Mouse (Mus musculus) heart, embryonic 15.5 days (tissue): ENCODE measurements around the gene Akap6. TPM values are rescaled to one million over a fixed set of nuclear protein-coding genes. Genes with fewer than 3 reads are reported as not detected.

Experiments
- ATAC-seq: fragments of 200-750 bp; cut with Nextera tagmentation; replicated peaks from 2 replicates; pipeline ENCODE4 v1.8.0; 2017; ENCODE audit warnings: low read depth, moderate TSS enrichment; ENCODE audit not compliant: insufficient number of reproducible peaks, insufficient read depth, low FRiP score
- H3K27ac ChIP-seq: fragments of 300-500 bp; sonication (generic); 2 replicates; pipeline ENCODE4 v1.5.1; 2015; ENCODE audit warnings: mild to moderate bottlenecking, inconsistent platforms
- H3K27me3 ChIP-seq: fragments of 300-500 bp; sonication (generic); 2 replicates; pipeline ENCODE4 v1.6.1; 2015; ENCODE audit warnings: inconsistent platforms
- H3K36me3 ChIP-seq: fragments of 300-500 bp; sonication (generic); 2 replicates; pipeline ENCODE4 v1.6.1; 2015; ENCODE audit warnings: mild to moderate bottlenecking, inconsistent platforms
- H3K4me1 ChIP-seq: fragments of 300-500 bp; sonication (generic); replicated peaks from 2 replicates; pipeline ENCODE4 v1.6.1; 2015; ENCODE audit warnings: inconsistent platforms
- H3K4me2 ChIP-seq: fragments of 300-500 bp; sonication (generic); 2 replicates; pipeline ENCODE4 v1.6.1; 2015; ENCODE audit warnings: inconsistent platforms, mild to moderate bottlenecking, moderate library complexity
- H3K4me3 ChIP-seq: fragments of 300-500 bp; sonication (generic); 2 replicates; pipeline ENCODE4 v1.5.1; 2015; ENCODE audit warnings: mild to moderate bottlenecking, inconsistent platforms
- H3K9ac ChIP-seq: fragments of 300-500 bp; sonication (generic); 2 replicates; pipeline ENCODE4 v1.6.1; 2015; ENCODE audit warnings: mild to moderate bottlenecking, inconsistent platforms
- H3K9me3 ChIP-seq: fragments of 300-500 bp; sonication (generic); replicated peaks from 2 replicates; pipeline ENCODE4 v1.6.1; 2016; ENCODE audit warnings: inconsistent platforms
- WGBS: fragments of 180-500 bp; shearing (Covaris S2); methylation state at CpG from one replicate; pipeline ENCODE4 v1.1.7; 2015; ENCODE audit warnings: mixed read lengths; 5-methylcytosine and 5-hydroxymethylcytosine counted together
- polyA plus RNA-seq: library from polyadenylated mRNA; unstranded; fragments of >200 nt; fragmentation: Nextera tagmentation; extraction: Ambion mirVana; gene quantifications from 2 replicates; pipeline ENCODE4 v1.2.1, GENCODE M21; 2015

The Akap6 gene
- polyA plus RNA-seq, 1 experiment from 2014 or later, result 10.4 TPM

- no peak overlapping the region for H3K4me2 ChIP-seq
- no peak overlapping the region for H3K27ac ChIP-seq
- H3K36me3 ChIP-seq, result 0 out of 2 replicates have a peak, but pooled peaks cover 3% of the 10 kb centered on the region
- H3K4me3 ChIP-seq, result no peak overlapping the region
- ATAC-seq, result no peak
- no peaks in the 10 kb centered on the region for H3K9me3 ChIP-seq
- no peaks in the 10 kb centered on the region for H3K27me3 ChIP-seq
- H3K9ac ChIP-seq, result no peak overlapping the region
- no peaks in the 10 kb centered on the region for H3K4me1 ChIP-seq
- WGBS, result 62% methylated on average over 3 of the region's 3 CpGs
Observed at GRCm38 (mm10) chr12:53012336-53012735, 313.2 kb downstream of the Akap6 start.

GRCm38 (mm10) chr12:53014539-53014938 is 315.4 kb downstream of the Akap6 start:
- no peak for ATAC-seq
- WGBS, result 87% methylated on average over 6 of the region's 6 CpGs
- H3K36me3 ChIP-seq, result 0 out of 2 replicates have a peak, but pooled peaks cover 3% of the 10 kb centered on the region

GRCm38 (mm10) chr12:53024575-53025246 is 325.5 kb downstream of the Akap6 start:
- Histone ChIP-seq H3K9me3 (no peaks in the 10 kb centered on the region), H3K27ac (no peak overlapping the region), H3K27me3 (no peaks in the 10 kb centered on the region), H3K4me1 (no peaks in the 10 kb centered on the region), H3K9ac (no peak overlapping the region), H3K4me2 (no peak overlapping the region), H3K4me3 (no peak overlapping the region), H3K36me3 (no peaks in the 10 kb centered on the region)
- ATAC-seq, result no peak
- 78% methylated on average over 9 of the region's 9 CpGs for WGBS

More at GRCm38 (mm10) chr12:53014539-53014938, 315.4 kb downstream of the Akap6 start:
- H3K27me3 ChIP-seq, result no peaks in the 10 kb centered on the region
- H3K9ac ChIP-seq, result no peak overlapping the region
- H3K4me2 ChIP-seq, result no peak overlapping the region
- H3K4me3 ChIP-seq, result no peak overlapping the region
- no peaks in the 10 kb centered on the region for H3K4me1 ChIP-seq
- H3K27ac ChIP-seq, result no peak overlapping the region
- H3K9me3 ChIP-seq, result no peaks in the 10 kb centered on the region

- Histone ChIP-seq H3K4me3 (no peak overlapping the region), H3K27me3 (no peaks in the 10 kb centered on the region), H3K27ac (no peak overlapping the region), H3K9me3 (no peaks in the 10 kb centered on the region), H3K36me3 (no peaks in the 10 kb centered on the region), H3K9ac (no peak overlapping the region), H3K4me1 (no peaks in the 10 kb centered on the region), H3K4me2 (no peak overlapping the region)
- no peak for ATAC-seq
- WGBS, result 76% methylated on average over 4 of the region's 4 CpGs
Observed at GRCm38 (mm10) chr12:53027308-53027707, 328.1 kb downstream of the Akap6 start.

GRCm38 (mm10) chr12:53028926-53029325 is 329.7 kb downstream of the Akap6 start:
- no peaks in the 10 kb centered on the region for H3K27me3 ChIP-seq
- ATAC-seq, result no peak
- no peaks in the 10 kb centered on the region for H3K36me3 ChIP-seq
- H3K4me3 ChIP-seq, result no peak overlapping the region
- WGBS, result 57% methylated on average over 5 of the region's 5 CpGs
- H3K9me3 ChIP-seq, result no peaks in the 10 kb centered on the region
- no peak overlapping the region for H3K9ac ChIP-seq
- no peak overlapping the region for H3K4me2 ChIP-seq
- H3K4me1 ChIP-seq, result peaks cover 14% of the 10 kb centered on the region
- no peak overlapping the region for H3K27ac ChIP-seq

- H3K36me3 ChIP-seq, result no peaks in the 10 kb centered on the region
- no peak for ATAC-seq
- no peak overlapping the region for H3K9ac ChIP-seq
- H3K27ac ChIP-seq, result no peak overlapping the region
- H3K4me2 ChIP-seq, result no peak overlapping the region
- H3K27me3 ChIP-seq, result no peaks in the 10 kb centered on the region
- no peak overlapping the region for H3K4me3 ChIP-seq
- H3K4me1 ChIP-seq, result peaks cover 17% of the 10 kb centered on the region
- no peaks in the 10 kb centered on the region for H3K9me3 ChIP-seq
- WGBS, result 80% methylated on average over 6 of the region's 6 CpGs
Observed at GRCm38 (mm10) chr12:53029910-53030309, 330.7 kb downstream of the Akap6 start.

GRCm38 (mm10) chr12:53032762-53033161 is 333.6 kb downstream of the Akap6 start:
- Histone ChIP-seq H3K9ac (no peak overlapping the region), H3K36me3 (no peaks in the 10 kb centered on the region), H3K4me2 (peak overlapping the region; percentile 56), H3K9me3 (no peaks in the 10 kb centered on the region), H3K4me3 (peak overlapping the region; percentile 15; the same call in 1 of the 2 replicates), H3K27ac (peak overlapping the region; percentile 77), H3K27me3 (no peaks in the 10 kb centered on the region), H3K4me1 (peaks cover 17% of the 10 kb centered on the region)
- WGBS, result 10% methylated on average over 7 of the region's 7 CpGs
- ATAC-seq, result peak; percentile 80

GRCm38 (mm10) chr12:53033404-53033913 is 334.3 kb downstream of the Akap6 start:
- peaks cover 17% of the 10 kb centered on the region for H3K4me1 ChIP-seq
- peak overlapping the region; percentile 15 for H3K4me3 ChIP-seq
- H3K36me3 ChIP-seq, result no peaks in the 10 kb centered on the region
- no peaks in the 10 kb centered on the region for H3K27me3 ChIP-seq
- 18% methylated on average over 14 of the region's 14 CpGs for WGBS
- H3K9me3 ChIP-seq, result no peaks in the 10 kb centered on the region
- peak overlapping the region; percentile 77 for H3K27ac ChIP-seq
- peak overlapping the region; percentile 29; the same call in 1 of the 2 replicates for H3K9ac ChIP-seq
- H3K4me2 ChIP-seq, result peak overlapping the region; percentile 56
- ATAC-seq, result peak; percentile 55; the same call in 1 of the 2 replicates

- Histone ChIP-seq H3K9me3 (no peaks in the 10 kb centered on the region), H3K4me3 (no peak overlapping the region), H3K9ac (no peak overlapping the region), H3K36me3 (no peaks in the 10 kb centered on the region), H3K4me1 (no peaks in the 10 kb centered on the region), H3K4me2 (no peak overlapping the region), H3K27ac (no peak overlapping the region), H3K27me3 (no peaks in the 10 kb centered on the region)
- 85% methylated on average over 5 of the region's 5 CpGs for WGBS
- no peak for ATAC-seq
Observed at GRCm38 (mm10) chr12:53040634-53041033, 341.5 kb downstream of the Akap6 start.

- H3K4me3 ChIP-seq, result no peak overlapping the region
- no peaks in the 10 kb centered on the region for H3K9me3 ChIP-seq
- 33% methylated on average over 5 of the region's 5 CpGs for WGBS
- H3K36me3 ChIP-seq, result no peaks in the 10 kb centered on the region
- H3K27me3 ChIP-seq, result no peaks in the 10 kb centered on the region
- no peak overlapping the region for H3K27ac ChIP-seq
- no peak for ATAC-seq
- no peak overlapping the region for H3K4me2 ChIP-seq
- H3K4me1 ChIP-seq, result no peaks in the 10 kb centered on the region
- H3K9ac ChIP-seq, result no peak overlapping the region
Observed at GRCm38 (mm10) chr12:53042739-53043138, 343.6 kb downstream of the Akap6 start.

GRCm38 (mm10) chr12:53057606-53058005 is 358.4 kb downstream of the Akap6 start:
- no peaks in the 10 kb centered on the region for H3K36me3 ChIP-seq
- no peaks in the 10 kb centered on the region for H3K9me3 ChIP-seq
- no peak overlapping the region for H3K27ac ChIP-seq
- no peak overlapping the region for H3K4me2 ChIP-seq
- 81% methylated on average over 7 of the region's 7 CpGs for WGBS
- H3K4me3 ChIP-seq, result no peak overlapping the region
- H3K4me1 ChIP-seq, result peaks cover 8% of the 10 kb centered on the region; the same call in 1 of the 2 replicates
- no peaks in the 10 kb centered on the region for H3K27me3 ChIP-seq
- no peak for ATAC-seq
- no peak overlapping the region for H3K9ac ChIP-seq

- H3K4me1 ChIP-seq, result peaks cover 13% of the 10 kb centered on the region; the same call in 1 of the 2 replicates
- H3K9me3 ChIP-seq, result no peaks in the 10 kb centered on the region
- no peak for ATAC-seq
- WGBS, result 81% methylated on average over 6 of the region's 6 CpGs
- H3K27ac ChIP-seq, result peak overlapping the region; percentile 45
- H3K4me2 ChIP-seq, result no peak overlapping the region
- no peaks in the 10 kb centered on the region for H3K36me3 ChIP-seq
- H3K9ac ChIP-seq, result no peak overlapping the region
- H3K27me3 ChIP-seq, result no peaks in the 10 kb centered on the region
- H3K4me3 ChIP-seq, result no peak overlapping the region
Observed at GRCm38 (mm10) chr12:53060903-53061302, 361.7 kb downstream of the Akap6 start.
